Mouse (Mus musculus): ENCODE measurements around the gene Dppa1. TPM values are rescaled to one million over a fixed set of nuclear protein-coding genes. Genes with fewer than 3 reads are reported as not detected.
"Not testable (repeated sequence)": the region's sequence is repeated elsewhere in the genome, so short reads cannot be mapped to it uniquely, and the experiment has no call there.

Dppa1 gene
- total and polyA plus RNA-seq, 2 experiments from 2014 or later: not detected

GRCm38 (mm10) chr11:46652476-46652875 lies 23.4 kb upstream of the Dppa1 start:
- H3K27me3 ChIP-seq (ENCODE audit: control insufficient read depth, insufficient read depth, low read length): no peaks in the 10 kb centered on the region
- no peak overlapping the region for H3K9ac ChIP-seq (replicated peaks; ENCODE audit: low read depth, low read length)
- H3K4me2 ChIP-seq (ENCODE audit: low read depth, low read length): no peak overlapping the region
- no peak overlapping the region for H3K4me3 ChIP-seq (ENCODE audit: low read depth, low read length)
- no peak overlapping the region for H3K27ac ChIP-seq (ENCODE audit: low read depth)
- TF ChIP-seq CTCF (IDR thresholded peaks at IDR 0.05; ENCODE audit: low read depth) (no peak), EP300 (IDR thresholded peaks at IDR 0.05; ENCODE audit: low read depth) (no peak)
- H3K9me3 ChIP-seq (replicated peaks; ENCODE audit: control insufficient read depth, low read length): no peaks in the 10 kb centered on the region
- no peak for ATAC-seq (ENCODE audit: insufficient read depth, low read depth)
- WGBS: 40% methylated on average over 3 of the region's 3 CpGs
- H3K4me1 ChIP-seq (ENCODE audit: control insufficient read depth, insufficient read depth): no peaks in the 10 kb centered on the region
- no peaks in the 10 kb centered on the region for H3K36me3 ChIP-seq (replicated peaks; ENCODE audit: control insufficient read depth, insufficient read depth, low read length)
- no peak for DNase-seq (ENCODE audit: low spot score)

DNA sequence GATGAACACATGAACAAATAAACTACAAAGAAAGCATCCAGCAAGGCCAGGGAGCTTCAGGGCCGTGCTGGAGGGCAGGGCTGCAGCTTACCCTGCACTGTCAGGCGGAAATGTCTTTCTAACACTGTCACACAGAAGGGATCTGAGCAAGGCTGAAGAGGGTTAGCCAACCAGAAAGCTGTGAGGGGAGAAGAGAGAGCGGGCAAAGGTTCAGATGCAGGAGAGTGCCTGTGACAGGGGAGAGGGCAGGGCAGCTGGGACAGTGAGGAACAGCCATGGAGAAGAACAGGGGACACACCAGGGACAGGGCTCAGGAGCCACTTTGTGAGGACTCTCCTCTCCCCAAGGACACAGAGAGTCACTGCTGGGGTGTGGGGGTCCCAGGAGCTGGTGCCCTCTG lies 20.6 kb upstream of the Dppa1 start:
- not testable (repeated sequence) for DNase-seq (ENCODE audit: low spot score); H3K9me3 ChIP-seq (replicated peaks; ENCODE audit: control insufficient read depth, low read length); H3K36me3 ChIP-seq (replicated peaks; ENCODE audit: control insufficient read depth, insufficient read depth, low read length); H3K4me3 ChIP-seq (ENCODE audit: low read depth, low read length); ATAC-seq (ENCODE audit: insufficient read depth, low read depth); H3K4me1 ChIP-seq (ENCODE audit: control insufficient read depth, insufficient read depth); H3K9ac ChIP-seq (replicated peaks; ENCODE audit: low read depth, low read length); H3K27me3 ChIP-seq (ENCODE audit: control insufficient read depth, insufficient read depth, low read length); H3K4me2 ChIP-seq (ENCODE audit: low read depth, low read length); H3K27ac ChIP-seq (ENCODE audit: low read depth)
- WGBS: 61% methylated on average over 3 of the region's 3 CpGs

- WGBS: 47% methylated on average over 1 of the region's 1 CpGs
- H3K36me3 ChIP-seq (replicated peaks; ENCODE audit: control insufficient read depth, insufficient read depth, low read length): no peaks in the 10 kb centered on the region
- H3K4me2 ChIP-seq (ENCODE audit: low read depth, low read length): no peak overlapping the region
- DNase-seq (ENCODE audit: low spot score) (no peak), ATAC-seq (ENCODE audit: insufficient read depth, low read depth) (no peak)
- H3K4me3 ChIP-seq (ENCODE audit: low read depth, low read length): no peak overlapping the region
- no peak overlapping the region for H3K9ac ChIP-seq (replicated peaks; ENCODE audit: low read depth, low read length)
- H3K4me1 ChIP-seq (ENCODE audit: control insufficient read depth, insufficient read depth): no peaks in the 10 kb centered on the region
- H3K27me3 ChIP-seq (ENCODE audit: control insufficient read depth, insufficient read depth, low read length): no peaks in the 10 kb centered on the region
- TF ChIP-seq EP300 (IDR thresholded peaks at IDR 0.05; ENCODE audit: low read depth): no peak
- no peak for TF ChIP-seq CTCF (IDR thresholded peaks at IDR 0.05; ENCODE audit: low read depth)
- H3K27ac ChIP-seq (ENCODE audit: low read depth): no peak overlapping the region
- no peaks in the 10 kb centered on the region for H3K9me3 ChIP-seq (replicated peaks; ENCODE audit: control insufficient read depth, low read length)
These were observed 15.8 kb upstream of the Dppa1 start for GRCm38 (mm10) chr11:46644824-46645223.

GRCm38 (mm10) chr11:46636568-46636967 lies 7.5 kb upstream of the Dppa1 start:
- ATAC-seq (ENCODE audit: insufficient read depth, low read depth) (no peak), DNase-seq (ENCODE audit: low spot score) (no peak)
- H3K4me1 ChIP-seq (ENCODE audit: control insufficient read depth, insufficient read depth): no peaks in the 10 kb centered on the region
- H3K9ac ChIP-seq (replicated peaks; ENCODE audit: low read depth, low read length): no peak overlapping the region
- no peak overlapping the region for H3K27ac ChIP-seq (ENCODE audit: low read depth)
- H3K4me2 ChIP-seq (ENCODE audit: low read depth, low read length): no peak overlapping the region
- H3K36me3 ChIP-seq (replicated peaks; ENCODE audit: control insufficient read depth, insufficient read depth, low read length): no peaks in the 10 kb centered on the region
- TF ChIP-seq CTCF (IDR thresholded peaks at IDR 0.05; ENCODE audit: low read depth) (no peak), EP300 (IDR thresholded peaks at IDR 0.05; ENCODE audit: low read depth) (no peak)
- no peaks in the 10 kb centered on the region for H3K27me3 ChIP-seq (ENCODE audit: control insufficient read depth, insufficient read depth, low read length)
- WGBS: 66% methylated on average over 3 of the region's 3 CpGs
- H3K4me3 ChIP-seq (ENCODE audit: low read depth, low read length): no peak overlapping the region
- H3K9me3 ChIP-seq (replicated peaks; ENCODE audit: control insufficient read depth, low read length): no peaks in the 10 kb centered on the region

GRCm38 (mm10) chr11:46635516-46635915 lies 6.5 kb upstream of the Dppa1 start:
- not testable (repeated sequence) for ATAC-seq (ENCODE audit: insufficient read depth, low read depth)

GRCm38 (mm10) chr11:46631635-46632034 lies 2.6 kb upstream of the Dppa1 start:
- H3K4me3 ChIP-seq (ENCODE audit: low read depth, low read length): no peak overlapping the region
- peak; percentile 24 for DNase-seq (ENCODE audit: low spot score)
- H3K27ac ChIP-seq (ENCODE audit: low read depth): no peak overlapping the region
- H3K4me2 ChIP-seq (ENCODE audit: low read depth, low read length): no peak overlapping the region
- no peak overlapping the region for H3K9ac ChIP-seq (replicated peaks; ENCODE audit: low read depth, low read length)
- no peaks in the 10 kb centered on the region for H3K4me1 ChIP-seq (ENCODE audit: control insufficient read depth, insufficient read depth)
- 19% methylated on average over 3 of the region's 3 CpGs for WGBS
- no peaks in the 10 kb centered on the region for H3K36me3 ChIP-seq (replicated peaks; ENCODE audit: control insufficient read depth, insufficient read depth, low read length)
- no peak for ATAC-seq (ENCODE audit: insufficient read depth, low read depth)
- H3K27me3 ChIP-seq (ENCODE audit: control insufficient read depth, insufficient read depth, low read length): no peaks in the 10 kb centered on the region
- H3K9me3 ChIP-seq (replicated peaks; ENCODE audit: control insufficient read depth, low read length): no peaks in the 10 kb centered on the region
- TF ChIP-seq CTCF (IDR thresholded peaks at IDR 0.05; ENCODE audit: low read depth) (peak; percentile 59), EP300 (IDR thresholded peaks at IDR 0.05; ENCODE audit: low read depth) (no peak)

More at GRCm38 (mm10) chr11:46635516-46635915, 6.5 kb upstream of the Dppa1 start:
- H3K4me1 ChIP-seq (ENCODE audit: control insufficient read depth, insufficient read depth); DNase-seq (ENCODE audit: low spot score); H3K9me3 ChIP-seq (replicated peaks; ENCODE audit: control insufficient read depth, low read length); H3K4me3 ChIP-seq (ENCODE audit: low read depth, low read length); H3K9ac ChIP-seq (replicated peaks; ENCODE audit: low read depth, low read length); H3K36me3 ChIP-seq (replicated peaks; ENCODE audit: control insufficient read depth, insufficient read depth, low read length); H3K27ac ChIP-seq (ENCODE audit: low read depth); H3K4me2 ChIP-seq (ENCODE audit: low read depth, low read length); H3K27me3 ChIP-seq (ENCODE audit: control insufficient read depth, insufficient read depth, low read length): not testable (repeated sequence)
- WGBS: 87% methylated on average over 4 of the region's 4 CpGs
